Mouse (Mus musculus): ENCODE measurements at regions not wholly inside any gene's neighbourhood (a gene's known extent, or its start where the extent isn't known, plus 50 kb on each side); places are given as distances from the start of the nearest gene placed in this dataset.

GRCm38 (mm10) chr12:71370091-71370490 is 60.4 kb downstream of the Dact1 start:
- no peak for DNase-seq (ENCODE audit: low read depth)

- no peak for DNase-seq (ENCODE audit: low read depth)
Measured at GRCm38 (mm10) chr12:71371948-71372347, 62.3 kb downstream of the Dact1 start.

GRCm38 (mm10) chr12:71373633-71374032 is 63.9 kb downstream of the Dact1 start:
- DNase-seq (ENCODE audit: low read depth) = no peak

DNA sequence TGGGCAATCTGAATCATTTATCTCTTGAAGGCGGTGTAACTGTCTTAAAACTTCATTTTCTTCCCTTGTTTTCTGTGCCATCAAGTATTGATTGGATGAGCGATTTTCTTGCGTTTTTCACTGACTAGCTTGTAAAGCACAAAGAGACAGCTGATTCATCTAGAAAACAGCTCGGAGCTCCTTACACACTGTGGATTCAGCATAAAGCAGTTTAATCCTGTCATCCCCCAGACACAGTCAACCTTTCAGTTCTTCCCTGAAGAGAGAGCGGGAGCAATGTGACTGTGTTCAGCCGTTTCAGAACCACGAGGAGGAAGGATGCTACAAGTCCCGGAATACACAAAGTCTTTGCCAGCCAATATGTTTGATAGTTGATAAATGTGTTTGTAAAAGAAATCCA is 66.8 kb downstream of the Dact1 start:
- DNase-seq (ENCODE audit: low read depth) = no peak

DNA sequence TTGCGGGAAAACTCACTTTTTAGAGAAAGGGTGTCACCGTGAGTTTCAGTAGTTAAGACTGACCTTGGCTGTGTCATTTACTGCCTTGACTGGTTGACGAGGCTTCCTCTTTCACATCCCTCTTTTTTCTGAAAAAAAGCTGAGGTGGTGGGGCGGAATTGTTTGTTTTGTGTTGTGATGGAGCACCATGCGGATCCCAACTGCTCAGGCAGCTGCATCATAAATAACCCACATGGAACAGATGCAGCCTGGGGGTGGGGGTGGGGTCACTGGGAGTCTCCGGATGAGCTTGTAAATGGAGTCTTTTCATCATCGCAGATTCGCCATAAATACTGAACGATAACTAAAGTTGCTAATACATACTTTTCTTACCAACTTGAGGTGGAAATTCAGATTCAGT is 67.3 kb downstream of the Dact1 start:
- DNase-seq (ENCODE audit: low read depth) = no peak

DNA sequence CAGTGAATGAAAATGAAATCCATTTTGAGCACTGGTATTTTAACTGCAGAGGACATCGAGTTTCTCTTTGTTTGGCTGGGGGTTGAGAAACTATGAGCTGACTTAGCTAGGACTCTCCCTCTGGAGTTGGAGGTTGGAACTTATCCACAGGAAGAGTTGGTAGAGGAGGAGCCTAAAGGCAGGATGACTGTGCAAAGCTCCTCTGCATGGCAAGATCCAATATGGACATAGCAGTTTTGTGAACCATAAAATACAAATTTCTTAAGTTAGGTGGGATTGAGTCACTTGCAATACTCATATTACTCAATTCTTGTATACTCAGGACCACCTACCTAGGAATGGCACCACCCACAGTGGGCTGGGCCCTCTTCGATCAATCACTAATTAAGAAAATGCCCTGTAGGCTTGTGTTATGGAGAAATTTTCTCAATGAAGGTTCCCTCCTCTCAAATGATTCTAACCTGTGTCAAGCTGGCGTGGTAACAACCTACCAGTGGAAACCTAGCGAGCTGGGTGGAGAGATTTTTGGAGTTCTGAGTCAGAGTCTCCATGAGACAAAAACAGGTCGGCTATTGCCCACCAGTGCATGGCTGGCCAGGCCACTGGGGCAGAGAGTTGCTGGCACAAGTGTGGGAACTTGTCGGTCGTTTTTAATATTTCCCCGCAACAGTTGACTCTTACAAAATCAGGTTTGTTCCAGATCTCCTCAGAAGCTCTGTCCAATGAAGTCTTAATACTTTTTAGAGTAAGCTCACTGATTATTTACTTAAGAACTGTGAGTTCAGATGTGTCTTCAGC is 70.1 kb downstream of the Dact1 start:
- DNase-seq (ENCODE audit: low read depth) = no peak

DNA sequence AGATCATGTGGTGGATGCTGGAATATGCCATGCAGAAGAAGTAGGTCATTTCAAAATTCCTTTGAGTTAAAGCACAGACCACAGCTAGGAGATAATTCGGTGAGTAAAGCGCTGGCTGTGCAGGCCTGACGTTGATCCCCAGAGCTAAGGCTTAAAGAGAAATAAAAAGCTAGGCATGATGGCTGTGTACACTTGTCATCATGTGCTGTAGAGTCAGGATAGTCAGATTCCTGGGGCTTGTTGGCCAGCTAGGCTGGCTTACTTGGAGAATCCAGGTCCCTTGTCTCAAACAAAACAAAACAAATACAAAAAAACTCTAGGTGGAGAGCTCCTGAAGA is 70.7 kb downstream of the Dact1 start:
- DNase-seq (ENCODE audit: low read depth) = no peak

DNA sequence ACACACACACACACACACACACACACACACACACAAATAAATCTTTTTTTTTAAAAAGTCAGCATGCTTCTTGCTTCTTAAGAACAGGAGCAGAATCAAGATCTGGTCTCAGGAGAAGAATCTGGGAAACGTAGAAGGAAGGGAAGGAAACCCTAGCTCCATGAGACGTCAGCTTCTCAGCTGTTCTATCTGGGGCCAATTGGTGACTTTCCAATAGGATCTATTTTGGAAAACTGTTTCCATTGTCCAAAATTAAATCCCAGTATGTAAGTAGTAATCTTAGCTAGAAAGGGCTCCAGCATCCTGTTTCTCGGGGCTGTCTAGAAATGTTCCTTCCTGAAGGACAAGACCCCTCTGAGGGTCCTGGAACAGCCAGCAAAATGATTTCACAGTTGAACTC is 76.6 kb downstream of the Dact1 start:
- DNase-seq (ENCODE audit: low read depth) = no peak

GRCm38 (mm10) chr12:71391481-71391880 is 81.8 kb downstream of the Dact1 start:
- DNase-seq (ENCODE audit: low read depth) = no peak

- DNase-seq (ENCODE audit: low read depth) = no peak
Measured at GRCm38 (mm10) chr12:71393752-71394151, 84.1 kb downstream of the Dact1 start.

- DNase-seq (ENCODE audit: low read depth) = no peak
Measured at GRCm38 (mm10) chr12:71397456-71397855, 87.8 kb downstream of the Dact1 start.

DNA sequence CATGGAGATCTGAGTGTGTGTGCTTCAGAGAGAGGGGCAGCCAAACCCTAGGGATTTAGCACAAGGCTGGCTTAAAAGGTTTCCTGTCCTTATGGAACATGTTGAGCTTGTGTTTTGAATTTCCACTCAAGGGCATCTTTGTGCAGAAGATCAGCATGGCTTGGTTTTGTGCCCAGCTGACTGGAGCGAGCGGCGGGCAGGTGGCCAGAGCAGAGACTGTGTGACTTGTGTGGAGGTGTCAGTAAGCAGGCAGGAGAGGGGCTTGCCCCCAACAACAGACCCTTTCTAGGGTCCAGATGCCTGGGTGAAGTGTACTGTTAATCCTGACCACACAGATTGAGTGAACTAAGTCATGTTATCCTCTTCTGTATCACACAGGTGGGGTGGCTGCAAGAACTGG is 89.0 kb downstream of the Dact1 start:
- no peak for DNase-seq (ENCODE audit: low read depth)

GRCm38 (mm10) chr12:71400201-71400600 is 90.5 kb downstream of the Dact1 start:
- DNase-seq (ENCODE audit: low read depth) = no peak

DNA sequence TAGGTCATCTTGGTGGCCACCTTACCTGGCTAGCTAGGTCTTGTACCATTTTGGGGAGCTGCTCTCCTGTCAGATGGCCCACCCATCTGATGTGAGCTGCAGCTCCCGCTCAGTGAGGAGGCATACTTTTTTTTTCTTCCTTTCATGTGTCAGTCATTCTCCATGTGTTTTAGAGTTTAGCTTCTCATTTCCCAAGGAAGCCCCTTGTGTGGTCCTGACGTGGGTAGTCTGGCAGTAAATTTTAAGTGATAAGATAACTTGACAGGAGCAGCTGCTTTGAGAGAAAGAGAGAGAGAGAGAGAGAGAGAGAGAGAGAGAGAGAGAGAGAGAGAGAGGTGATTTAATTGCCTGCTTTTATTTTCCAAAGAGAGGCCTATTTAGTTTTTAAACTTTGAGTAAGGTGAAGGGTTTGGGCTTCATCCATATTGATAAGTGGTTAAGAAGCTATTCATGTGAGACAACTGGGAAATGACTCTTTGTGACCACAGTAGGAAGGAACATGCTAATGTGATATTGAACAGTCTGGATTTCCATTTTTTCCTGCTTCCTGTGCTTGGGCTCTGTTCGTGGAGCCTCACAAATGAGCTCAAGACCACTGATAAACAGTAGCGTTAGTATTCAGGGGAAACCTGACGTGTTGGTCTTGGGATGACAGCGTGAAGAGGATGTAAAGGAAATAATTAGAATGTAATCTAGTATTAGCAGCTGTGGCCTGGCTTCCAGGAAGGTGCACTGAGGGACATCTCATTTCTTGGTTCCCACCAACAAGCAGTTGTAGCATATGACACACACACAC is 92.1 kb downstream of the Dact1 start:
- DNase-seq (ENCODE audit: low read depth) = no peak

DNA sequence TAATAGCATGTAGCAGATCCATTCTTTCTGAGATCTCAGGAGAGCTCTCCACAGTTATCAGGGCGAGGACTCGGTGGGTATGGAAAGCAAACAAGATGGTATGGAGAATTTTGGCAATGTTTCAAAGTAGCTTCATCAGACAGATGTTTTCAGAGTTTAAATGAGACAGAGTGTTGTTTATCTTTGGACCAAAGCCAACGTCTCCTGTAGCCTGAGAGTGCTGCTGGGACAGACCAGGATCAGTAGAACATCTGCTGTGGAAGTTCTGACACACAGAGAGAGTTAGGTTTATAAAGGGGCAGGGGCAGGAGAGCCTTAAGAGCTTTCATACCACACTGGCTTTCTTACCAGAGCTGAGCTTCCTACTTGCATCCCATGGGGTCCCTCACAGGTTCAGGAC is 97.6 kb downstream of the Dact1 start:
- DNase-seq (ENCODE audit: low read depth) = no peak

- no peak for DNase-seq (ENCODE audit: low read depth)
Measured at GRCm38 (mm10) chr12:71408396-71409050, 98.8 kb downstream of the Dact1 start.

DNA sequence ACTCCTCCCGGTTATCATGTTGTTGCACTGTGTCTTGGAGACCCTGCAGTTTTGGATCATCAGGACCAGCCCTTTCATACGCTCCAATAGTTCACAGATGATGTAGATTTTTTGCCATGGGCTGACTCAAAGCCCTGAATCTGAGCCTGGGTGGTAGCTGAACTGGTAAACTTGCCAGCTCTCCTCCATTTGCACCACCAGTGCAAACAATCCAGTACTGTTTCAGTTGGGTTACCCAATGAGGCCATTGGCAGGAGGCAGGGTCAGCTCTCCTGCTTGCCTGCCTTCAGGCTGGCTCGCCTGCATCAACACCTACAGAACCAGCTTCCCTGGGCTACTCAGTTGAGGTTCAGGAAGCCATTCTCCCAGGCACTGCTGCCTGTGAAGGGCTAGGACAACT is 102.6 kb downstream of the Dact1 start:
- no peak for DNase-seq (ENCODE audit: low read depth)

- no peak for DNase-seq (ENCODE audit: low read depth)
Measured at GRCm38 (mm10) chr12:71416968-71417367, 107.3 kb downstream of the Dact1 start.

GRCm38 (mm10) chr12:71418186-71418585 is 108.5 kb downstream of the Dact1 start:
- DNase-seq (ENCODE audit: low read depth) = no peak

DNA sequence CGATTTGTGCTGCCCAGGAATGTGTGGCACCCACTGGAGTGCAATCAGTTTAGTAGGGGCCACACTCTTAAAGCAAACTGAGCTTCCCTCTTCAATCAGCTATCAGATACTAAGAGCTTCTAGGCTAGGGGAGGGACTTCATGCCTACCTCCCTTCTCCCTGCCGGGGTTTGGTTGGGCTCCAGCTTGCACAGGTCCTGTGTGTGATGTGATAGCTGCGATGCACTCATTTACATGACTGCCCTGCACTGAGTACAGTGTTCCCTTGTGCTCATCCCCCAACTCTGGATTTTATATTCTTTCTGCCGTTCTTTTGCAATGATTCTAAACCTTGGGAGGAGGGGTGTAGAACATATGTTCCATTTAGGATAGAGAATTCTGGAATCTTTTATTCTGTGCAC is 109.5 kb downstream of the Dact1 start:
- DNase-seq (ENCODE audit: low read depth) = no peak

GRCm38 (mm10) chr12:71426023-71426719 is 116.5 kb downstream of the Dact1 start:
- no peak for DNase-seq (ENCODE audit: low read depth)

DNA sequence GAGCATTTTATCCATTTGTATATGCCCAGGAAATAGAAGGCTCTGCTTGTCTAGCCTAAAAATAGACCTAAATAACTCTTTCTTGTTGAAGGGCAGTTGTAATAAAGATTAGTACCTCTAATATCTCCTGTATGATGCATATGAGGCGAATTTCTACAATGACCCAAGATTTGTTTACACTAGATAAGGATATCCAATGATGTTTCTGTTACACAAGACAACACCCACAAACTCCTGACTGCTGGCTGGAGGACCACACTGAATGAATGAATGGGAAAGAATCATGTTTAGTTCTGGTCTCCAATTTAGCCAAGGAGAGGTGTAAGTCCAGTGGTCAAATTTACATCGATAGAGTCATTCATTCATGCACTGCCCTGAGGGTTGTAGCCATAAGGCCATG is 118.3 kb downstream of the Dact1 start:
- DNase-seq (ENCODE audit: low read depth) = no peak

All from gonadal fat pad, adult 2 months (tissue).